Mouse (Mus musculus) small intestine, adult 2 months (tissue): Measurements from ENCODE around the gene Podxl2. TPM values are rescaled to one million over a fixed set of nuclear protein-coding genes. Genes with fewer than 3 reads are reported as not detected.

Source experiments
- H3K27ac ChIP-seq: fragments of 200-500 bp; 2 replicates; pipeline ENCODE4 v1.5.1; 2012; ENCODE audit warnings: low read depth, low read length, control low read depth, inconsistent platforms; ENCODE audit not compliant: insufficient read depth
- H3K27me3 ChIP-seq: fragments of 200-500 bp; 2 replicates; pipeline ENCODE4 v1.6.1; 2012; ENCODE audit warnings: mild to moderate bottlenecking, moderate library complexity, low read length, inconsistent platforms; ENCODE audit not compliant: control insufficient read depth, insufficient read depth
- H3K36me3 ChIP-seq: fragments of 200-500 bp; 2 replicates; pipeline ENCODE4 v1.6.1; 2012; ENCODE audit warnings: mild to moderate bottlenecking, low read length, control low read depth, inconsistent platforms; ENCODE audit not compliant: control insufficient read depth, insufficient read depth
- H3K4me1 ChIP-seq: fragments of 200-500 bp; 2 replicates; pipeline ENCODE4 v1.6.1; 2012; ENCODE audit warnings: low read length, inconsistent platforms, mixed read lengths; ENCODE audit not compliant: control insufficient read depth, insufficient read depth, insufficient read length
- H3K4me3 ChIP-seq: fragments of 200-500 bp; 2 replicates; pipeline ENCODE4 v1.5.1; 2012; ENCODE audit warnings: low read depth, mild to moderate bottlenecking, control low read depth, inconsistent platforms, low read length, moderate library complexity
- CTCF ChIP-seq: fragments of 200-500 bp; IDR thresholded peaks from 2 replicates; pipeline ENCODE4 v1.5.1; 2012; ENCODE audit warnings: low read depth, mild to moderate bottlenecking, control low read depth, inconsistent platforms, low read length, moderate library complexity, mixed read lengths; ENCODE audit not compliant: insufficient replicate concordance, insufficient read length; ENCODE audit errors: extremely low read depth
- POLR2A ChIP-seq: fragments of 200-500 bp; IDR thresholded peaks from 2 replicates; pipeline ENCODE4 v1.6.1; 2012; ENCODE audit warnings: low read depth, mild to moderate bottlenecking, control low read depth, inconsistent platforms, low read length, moderate library complexity
- WGBS: fragments of 180-500 bp; shearing (Covaris S2); methylation state at CpG from one replicate; pipeline ENCODE4 v1.1.7; 2018; 5-methylcytosine and 5-hydroxymethylcytosine counted together
- polyA plus RNA-seq: library from polyadenylated mRNA; depleted of rRNA; stranded (reverse); fragments of >200 nt; gene quantifications from 2 replicates; pipeline ENCODE4 v1.2.3, GENCODE M21; 2012; rRNA removed

The Podxl2 gene
- polyA plus RNA-seq, 1 experiment: 22.1 TPM

DNA sequence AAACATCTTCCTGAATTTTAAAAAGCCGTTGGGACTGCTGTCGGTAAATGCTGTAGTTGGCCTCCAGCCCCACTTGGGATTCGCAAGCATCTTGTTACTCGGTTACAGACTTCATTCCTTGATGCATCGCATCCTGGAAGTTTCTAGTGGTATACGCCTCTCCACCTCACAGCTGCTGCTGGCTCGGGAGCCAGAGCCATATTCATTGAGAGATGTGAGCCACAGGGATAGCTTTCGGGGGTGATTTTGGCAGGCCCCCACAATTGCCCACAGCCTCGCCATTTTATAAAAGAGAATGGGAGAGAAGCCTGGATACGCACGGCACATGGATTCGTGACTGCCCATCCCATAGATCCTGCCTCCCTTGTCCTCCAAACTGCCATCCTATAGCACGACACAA is 81.0 kb downstream of the Podxl2 start:
- no peak for TF ChIP-seq CTCF
- no peak for TF ChIP-seq POLR2A
- no peak overlapping the region for H3K27ac ChIP-seq
- no peaks in the 10 kb centered on the region for H3K27me3 ChIP-seq
- no peaks in the 10 kb centered on the region for H3K36me3 ChIP-seq
- H3K4me3 ChIP-seq: no peak overlapping the region
- WGBS: 85% methylated on average over 13 of the region's 13 CpGs
- H3K4me1 ChIP-seq: peaks cover 2% of the 10 kb centered on the region; the same call in 1 of the 2 replicates

DNA sequence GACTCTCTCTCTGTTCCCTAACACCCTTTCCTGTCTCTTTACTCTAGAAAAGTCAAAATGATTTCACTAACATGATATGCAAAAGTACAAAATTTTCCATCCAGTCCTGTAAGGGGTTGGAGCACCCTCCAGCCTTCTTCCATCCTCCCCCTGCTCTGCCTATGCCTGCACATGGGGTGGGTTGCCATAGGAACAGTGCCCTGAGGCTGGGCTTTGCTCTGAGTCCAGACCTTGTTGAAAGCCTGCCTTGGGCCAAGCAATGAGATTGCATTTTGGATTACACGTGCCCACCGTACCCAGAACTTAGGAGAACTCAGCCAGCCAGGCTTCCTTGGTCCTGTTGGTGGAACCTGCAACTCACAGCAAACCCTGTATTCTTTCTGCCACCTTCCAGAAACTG is 81.6 kb downstream of the Podxl2 start:
- 81% methylated on average over 2 of the region's 2 CpGs for WGBS
- no peak overlapping the region for H3K27ac ChIP-seq

More for the DNA sequence above, 81.6 kb downstream of the Podxl2 start:
- Histone ChIP-seq H3K36me3 (no peaks in the 10 kb centered on the region), H3K4me1 (peaks cover 2% of the 10 kb centered on the region; the same call in 1 of the 2 replicates), H3K27me3 (no peaks in the 10 kb centered on the region), H3K4me3 (no peak overlapping the region)
- TF ChIP-seq POLR2A: no peak

Other genes with a start within 250 kb of the Podxl2 start
- 0.05 and 0.06 TPM in 2 replicates for gene Kbtbd12, start 237.1 kb downstream of the Podxl2 start, polyA plus RNA-seq
- 25.4 and 29.5 TPM in 2 replicates for gene Mgll, start 150.6 kb downstream of the Podxl2 start, polyA plus RNA-seq
- gene Abtb1, start 33.1 kb downstream of the Podxl2 start, polyA plus RNA-seq: 25.8 and 68.7 TPM in 2 replicates
- gene Mcm2, start 23.7 kb upstream of the Podxl2 start, polyA plus RNA-seq: 7.9 and 14.5 TPM in 2 replicates
- 74.9 and 156 TPM in 2 replicates for gene Tpra1, start 27.2 kb upstream of the Podxl2 start, polyA plus RNA-seq